Mouse (Mus musculus) liver, embryonic 12.5 days (tissue): Measurements from ENCODE around the gene Capn9. TPM values are rescaled to one million over a fixed set of nuclear protein-coding genes. Genes with fewer than 3 reads are reported as not detected.

Source experiments
- ATAC-seq: fragments of 200-750 bp; cut with Nextera tagmentation; 2 replicates; pipeline ENCODE4 v1.8.0; 2017; ENCODE audit warnings: moderate number of reproducible peaks, mild to moderate bottlenecking, moderate library complexity
- H3K27ac ChIP-seq: fragments of 300-500 bp; sonication (generic); 2 replicates; pipeline ENCODE4 v1.5.1; 2016; ENCODE audit warnings: mild to moderate bottlenecking
- H3K27me3 ChIP-seq: fragments of 300-500 bp; sonication (generic); replicated peaks from 2 replicates; pipeline ENCODE4 v1.6.1; 2016; ENCODE audit warnings: mild to moderate bottlenecking, moderate library complexity
- H3K36me3 ChIP-seq: fragments of 300-500 bp; sonication (generic); 2 replicates; pipeline ENCODE4 v1.6.1; 2016; ENCODE audit warnings: mild to moderate bottlenecking, moderate library complexity
- H3K4me1 ChIP-seq: fragments of 300-500 bp; sonication (generic); 2 replicates; pipeline ENCODE4 v1.6.1; 2016
- H3K4me2 ChIP-seq: fragments of 300-500 bp; sonication (generic); 2 replicates; pipeline ENCODE4 v1.6.1; 2016; ENCODE audit warnings: mild to moderate bottlenecking, moderate library complexity
- H3K4me3 ChIP-seq: fragments of 300-500 bp; sonication (generic); 2 replicates; pipeline ENCODE4 v1.5.1; 2016; ENCODE audit warnings: mild to moderate bottlenecking, moderate library complexity
- H3K9ac ChIP-seq: fragments of 300-500 bp; sonication (generic); 2 replicates; pipeline ENCODE4 v1.6.1; 2016; ENCODE audit warnings: mild to moderate bottlenecking, moderate library complexity
- H3K9me3 ChIP-seq: fragments of 300-500 bp; sonication (generic); replicated peaks from 2 replicates; pipeline ENCODE4 v1.6.1; 2016; ENCODE audit warnings: mild to moderate bottlenecking, moderate library complexity
- WGBS: fragments of 180-500 bp; shearing (Covaris S2); methylation state at CpG from one replicate; pipeline ENCODE4 v1.1.7; 2016; ENCODE audit not compliant: insufficient replicate concordance; 5-methylcytosine and 5-hydroxymethylcytosine counted together
- polyA plus RNA-seq: library from polyadenylated mRNA; unstranded; fragments of >200 nt; fragmentation: Nextera tagmentation; extraction: Ambion mirVana; gene quantifications from 2 replicates; pipeline ENCODE4 v1.2.1, GENCODE M21; 2016

Gene Capn9
- 0.05 TPM in 1 of 2 replicates, not detected in the other for polyA plus RNA-seq

DNA sequence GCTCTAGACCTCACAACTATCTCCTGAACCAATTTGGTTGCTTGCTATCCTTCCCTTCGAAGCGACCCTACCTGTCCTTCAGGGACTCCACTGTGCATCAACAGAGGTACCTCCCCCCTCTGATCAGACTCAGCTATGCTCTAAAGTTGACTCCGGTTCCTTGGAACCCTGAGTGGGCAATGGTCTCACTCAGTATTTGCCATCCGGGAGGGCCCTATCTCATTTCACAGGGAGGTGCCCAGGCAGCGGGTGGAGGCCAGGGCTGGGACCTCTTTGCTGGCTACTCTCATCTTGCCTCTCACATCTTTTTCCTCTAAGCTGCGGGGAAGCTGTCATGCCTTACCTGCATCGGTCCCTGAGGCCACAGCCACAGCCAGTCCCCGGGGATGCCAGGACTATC lies at the start of gene Capn9:
Capn9 (plus strand) TSS at position 301 of the 400 bp plus-strand sequence.
- Histone ChIP-seq H3K9me3 (no peaks in the 10 kb centered on the region), H3K27me3 (no peaks in the 10 kb centered on the region), H3K9ac (no peak within 1 kb of the TSS), H3K36me3 (no peaks in the 10 kb centered on the region), H3K27ac (no peak within 1 kb of the TSS), H3K4me1 (peaks cover 15% of the 10 kb centered on the region; the same call in 1 of the 2 replicates), H3K4me3 (no peak within 1 kb of the TSS), H3K4me2 (no peak within 1 kb of the TSS)
- 69% methylated on average over 8 of the region's 8 CpGs for whole genome bisulfite sequencing
- ATAC-seq, result no peak

- Histone ChIP-seq H3K27ac (no peak overlapping the region), H3K9ac (no peak overlapping the region), H3K9me3 (no peaks in the 10 kb centered on the region), H3K36me3 (peaks cover 69% of the 10 kb centered on the region), H3K4me2 (no peak overlapping the region), H3K4me3 (no peak overlapping the region), H3K4me1 (peaks cover 16% of the 10 kb centered on the region), H3K27me3 (no peaks in the 10 kb centered on the region)
- no peak for ATAC-seq
- WGBS, result 84% methylated on average over 11 of the region's 11 CpGs
Measured at GRCm38 (mm10) chr8:124526261-124526660, 49.6 kb upstream of the Capn9 start.

DNA sequence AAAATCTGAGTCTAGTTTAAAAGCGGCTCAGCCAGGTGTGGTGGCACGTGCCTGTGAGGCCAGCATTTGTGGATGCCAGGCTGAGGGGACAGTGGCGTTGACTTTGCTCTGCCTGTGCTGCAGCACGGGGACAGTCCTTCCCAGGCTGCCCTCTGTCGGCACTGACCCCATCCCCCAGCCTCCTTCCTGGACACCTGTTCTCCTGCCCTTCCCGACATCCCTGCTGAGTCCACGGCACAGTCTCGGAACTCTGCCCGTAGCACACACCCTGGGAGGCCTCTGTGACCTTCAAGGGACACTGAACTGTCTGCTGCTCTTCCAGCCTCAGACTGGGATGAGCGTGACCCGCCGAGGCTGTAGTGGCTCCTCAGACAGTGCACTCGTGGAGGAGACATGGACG lies 45.8 kb upstream of the Capn9 start:
- Histone ChIP-seq H3K9me3 (no peaks in the 10 kb centered on the region), H3K4me2 (no peak overlapping the region), H3K27ac (no peak overlapping the region), H3K4me1 (no peaks in the 10 kb centered on the region), H3K9ac (no peak overlapping the region), H3K36me3 (peaks cover 92% of the 10 kb centered on the region), H3K27me3 (no peaks in the 10 kb centered on the region), H3K4me3 (no peak overlapping the region)
- 81% methylated on average over 14 of the region's 14 CpGs for WGBS
- no peak for ATAC-seq

DNA sequence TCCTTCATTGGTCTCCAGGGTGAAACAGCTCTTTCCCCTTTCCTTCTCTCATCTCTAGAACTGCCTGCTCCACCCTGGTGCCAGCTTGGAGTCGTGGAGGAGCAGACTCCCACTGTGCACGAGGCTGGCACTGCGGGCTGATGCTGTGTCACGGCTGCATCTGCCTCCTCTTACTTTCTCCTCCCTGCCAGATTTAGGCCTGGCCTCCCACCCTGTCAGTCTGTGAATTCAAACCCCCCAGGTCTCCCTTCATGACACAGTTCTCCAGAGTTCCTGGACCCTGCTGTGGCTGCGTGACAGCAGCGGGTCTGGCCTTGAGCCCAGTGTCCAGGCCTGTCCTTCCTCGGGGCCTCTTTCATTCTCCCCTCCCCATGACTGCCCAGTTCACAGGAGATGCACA lies 45.4 kb upstream of the Capn9 start:
- H3K27me3 ChIP-seq, result no peaks in the 10 kb centered on the region
- no peaks in the 10 kb centered on the region for H3K9me3 ChIP-seq
- H3K9ac ChIP-seq, result no peak overlapping the region
- 87% methylated on average over 7 of the region's 7 CpGs for WGBS
- H3K4me1 ChIP-seq, result no peaks in the 10 kb centered on the region
- H3K4me3 ChIP-seq, result no peak overlapping the region
- H3K4me2 ChIP-seq, result no peak overlapping the region
- no peak for ATAC-seq
- peaks cover 94% of the 10 kb centered on the region for H3K36me3 ChIP-seq
- no peak overlapping the region for H3K27ac ChIP-seq

DNA sequence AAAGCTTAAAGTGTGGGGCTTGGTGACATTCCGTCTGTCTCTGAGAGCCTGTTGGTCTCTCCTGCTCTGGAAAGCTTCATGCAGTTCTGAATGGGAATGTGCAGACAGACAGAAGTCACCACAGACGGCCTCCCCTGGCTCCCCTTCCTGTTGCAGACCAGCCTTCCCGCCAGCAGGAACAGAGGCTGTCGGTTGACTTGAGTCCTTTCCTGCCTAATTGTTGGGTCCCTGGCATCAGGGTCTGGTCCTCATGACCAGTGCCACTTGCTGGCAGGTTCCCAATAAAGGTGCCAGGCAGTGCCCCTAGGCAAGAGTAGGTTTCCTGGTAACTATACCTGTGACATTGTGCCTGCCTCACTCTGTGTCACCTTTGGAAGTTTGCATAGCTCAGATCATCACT lies 44.9 kb upstream of the Capn9 start:
- Histone ChIP-seq H3K9ac (no peak overlapping the region), H3K4me3 (no peak overlapping the region), H3K27me3 (no peaks in the 10 kb centered on the region), H3K4me1 (no peaks in the 10 kb centered on the region), H3K27ac (no peak overlapping the region), H3K36me3 (peaks cover 94% of the 10 kb centered on the region), H3K4me2 (no peak overlapping the region), H3K9me3 (no peaks in the 10 kb centered on the region)
- ATAC-seq, result no peak
- 81% methylated on average over 4 of the region's 4 CpGs for WGBS

- Histone ChIP-seq H3K9ac (no peak overlapping the region), H3K9me3 (no peaks in the 10 kb centered on the region), H3K27me3 (no peaks in the 10 kb centered on the region), H3K4me3 (no peak overlapping the region), H3K36me3 (peaks cover 88% of the 10 kb centered on the region), H3K4me1 (no peaks in the 10 kb centered on the region), H3K27ac (no peak overlapping the region), H3K4me2 (no peak overlapping the region)
- 83% methylated on average over 3 of the region's 3 CpGs for WGBS
- no peak for ATAC-seq
Measured at GRCm38 (mm10) chr8:124532626-124533025, 43.3 kb upstream of the Capn9 start.

DNA sequence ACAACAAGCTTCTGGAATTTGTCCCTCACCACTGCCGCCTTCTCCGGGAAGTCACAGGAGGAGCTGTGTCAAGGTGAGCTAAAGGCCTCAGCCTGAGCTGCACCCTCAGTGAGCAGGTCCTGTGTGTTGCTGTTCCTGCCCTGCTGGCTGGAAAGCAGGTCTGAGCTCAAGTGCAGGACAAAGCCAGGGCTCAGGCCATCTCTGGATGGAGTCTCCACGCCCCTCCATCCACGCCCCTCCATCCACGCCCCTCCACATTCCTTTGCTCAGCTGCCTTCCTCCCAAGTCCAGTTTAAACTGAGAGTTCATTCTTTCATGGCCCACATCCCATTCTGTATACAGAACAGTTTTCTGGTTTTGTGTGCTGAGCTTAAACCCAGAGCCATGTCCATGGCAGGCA lies 40.5 kb upstream of the Capn9 start:
- Histone ChIP-seq H3K4me1 (no peaks in the 10 kb centered on the region), H3K27ac (no peak overlapping the region), H3K4me2 (no peak overlapping the region), H3K36me3 (peaks cover 93% of the 10 kb centered on the region), H3K9ac (no peak overlapping the region), H3K27me3 (no peaks in the 10 kb centered on the region), H3K4me3 (no peak overlapping the region), H3K9me3 (no peaks in the 10 kb centered on the region)
- WGBS, result 83% methylated on average over 5 of the region's 5 CpGs
- ATAC-seq, result no peak

GRCm38 (mm10) chr8:124540906-124541305 lies 35.0 kb upstream of the Capn9 start:
- no peak overlapping the region for H3K27ac ChIP-seq
- 76% methylated on average over 12 of the region's 12 CpGs for WGBS
- no peaks in the 10 kb centered on the region for H3K9me3 ChIP-seq
- no peak overlapping the region for H3K4me3 ChIP-seq
- H3K4me1 ChIP-seq, result 0 out of 2 replicates have a peak, but pooled peaks cover 3% of the 10 kb centered on the region
- H3K9ac ChIP-seq, result no peak overlapping the region
- H3K27me3 ChIP-seq, result no peaks in the 10 kb centered on the region
- peaks cover 94% of the 10 kb centered on the region for H3K36me3 ChIP-seq
- no peak for ATAC-seq
- no peak overlapping the region for H3K4me2 ChIP-seq

GRCm38 (mm10) chr8:124542001-124542400 lies 33.9 kb upstream of the Capn9 start:
- H3K9me3 ChIP-seq, result no peaks in the 10 kb centered on the region
- H3K4me3 ChIP-seq, result no peak overlapping the region
- no peak overlapping the region for H3K9ac ChIP-seq
- H3K4me2 ChIP-seq, result no peak overlapping the region
- WGBS, result 73% methylated on average over 4 of the region's 4 CpGs
- peaks cover 97% of the 10 kb centered on the region for H3K36me3 ChIP-seq
- 0 out of 2 replicates have a peak, but pooled peaks cover 3% of the 10 kb centered on the region for H3K4me1 ChIP-seq
- no peak for ATAC-seq
- no peak overlapping the region for H3K27ac ChIP-seq
- no peaks in the 10 kb centered on the region for H3K27me3 ChIP-seq

- no peak overlapping the region for H3K4me2 ChIP-seq
Measured at GRCm38 (mm10) chr8:124543272-124543671, 32.6 kb upstream of the Capn9 start.

GRCm38 (mm10) chr8:124546371-124546770 lies 29.5 kb upstream of the Capn9 start:
- ATAC-seq, result no peak
- 0 out of 2 replicates have a peak, but pooled peaks cover 3% of the 10 kb centered on the region for H3K4me1 ChIP-seq
- no peaks in the 10 kb centered on the region for H3K27me3 ChIP-seq
- no peaks in the 10 kb centered on the region for H3K9me3 ChIP-seq
- no peak overlapping the region for H3K4me2 ChIP-seq
- H3K4me3 ChIP-seq, result no peak overlapping the region
- no peak overlapping the region for H3K27ac ChIP-seq
- 79% methylated on average over 6 of the region's 6 CpGs for WGBS
- peaks cover 99% of the 10 kb centered on the region for H3K36me3 ChIP-seq
- no peak overlapping the region for H3K9ac ChIP-seq

More at GRCm38 (mm10) chr8:124543272-124543671, 32.6 kb upstream of the Capn9 start:
- H3K27ac ChIP-seq, result no peak overlapping the region
- WGBS, result 87% methylated on average over 5 of the region's 5 CpGs
- H3K4me1 ChIP-seq, result 0 out of 2 replicates have a peak, but pooled peaks cover 3% of the 10 kb centered on the region
- H3K4me3 ChIP-seq, result no peak overlapping the region
- peaks cover 100% of the 10 kb centered on the region for H3K36me3 ChIP-seq
- ATAC-seq, result no peak
- no peaks in the 10 kb centered on the region for H3K9me3 ChIP-seq
- H3K9ac ChIP-seq, result no peak overlapping the region
- H3K27me3 ChIP-seq, result no peaks in the 10 kb centered on the region

DNA sequence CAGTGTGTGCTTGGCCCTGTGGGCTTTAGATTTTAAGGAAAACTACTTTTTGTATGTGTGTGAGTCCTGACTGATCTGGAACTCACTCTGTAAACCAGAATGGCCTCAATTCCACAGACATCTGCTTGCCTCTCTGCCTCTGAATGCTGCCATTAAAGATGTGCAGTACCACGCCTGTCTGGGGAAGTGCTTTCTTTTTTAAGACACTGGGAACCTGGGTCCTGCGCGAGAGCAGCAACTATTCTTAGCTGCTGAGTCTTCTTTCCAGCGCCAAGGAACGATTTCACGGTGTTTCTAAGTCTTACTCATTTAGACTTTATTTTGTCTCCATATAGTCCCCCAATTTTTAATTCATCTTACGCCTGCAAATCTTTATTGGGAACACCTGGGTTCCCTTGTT lies 29.1 kb upstream of the Capn9 start:
- Histone ChIP-seq H3K27me3 (no peaks in the 10 kb centered on the region), H3K9ac (no peak overlapping the region), H3K36me3 (peaks cover 99% of the 10 kb centered on the region), H3K4me2 (no peak overlapping the region), H3K4me3 (no peak overlapping the region), H3K27ac (no peak overlapping the region), H3K9me3 (no peaks in the 10 kb centered on the region), H3K4me1 (0 out of 2 replicates have a peak, but pooled peaks cover 3% of the 10 kb centered on the region)
- no peak for ATAC-seq
- WGBS, result 86% methylated on average over 7 of the region's 7 CpGs

GRCm38 (mm10) chr8:124547269-124547668 lies 28.6 kb upstream of the Capn9 start:
- Histone ChIP-seq H3K9me3 (no peaks in the 10 kb centered on the region), H3K27ac (no peak overlapping the region), H3K4me1 (0 out of 2 replicates have a peak, but pooled peaks cover 3% of the 10 kb centered on the region), H3K9ac (no peak overlapping the region), H3K4me3 (no peak overlapping the region), H3K4me2 (no peak overlapping the region), H3K27me3 (no peaks in the 10 kb centered on the region), H3K36me3 (peaks cover 99% of the 10 kb centered on the region)
- 73% methylated on average over 11 of the region's 11 CpGs for WGBS
- no peak for ATAC-seq
